Mouse (Mus musculus) central nervous system, embryonic 18 days (tissue): Measurements from ENCODE around the gene Gpcpd1. TPM values are rescaled to one million over a fixed set of nuclear protein-coding genes. Genes with fewer than 3 reads are reported as not detected.

Experiments
- polyA plus RNA-seq: library from polyadenylated mRNA; depleted of rRNA; stranded (reverse); fragments of >200 nt; gene quantifications from 2 replicates; pipeline ENCODE4 v1.2.3, GENCODE M21; 2012; rRNA removed

The Gpcpd1 gene
- 57.2 and 64.2 TPM in 2 replicates for polyA plus RNA-seq

GRCm38 (mm10) chr2:132587240-132587779 is at the start of gene Gpcpd1:
Gene Gpcpd1, minus strand, starts transcription at chr2:132587729.

Other genes with a start within 250 kb of the Gpcpd1 start
- 5.1 and 5.4 TPM in 2 replicates for gene Prokr2, start 202.3 kb downstream of the Gpcpd1 start, polyA plus RNA-seq
- gene Shld1, start 99.2 kb upstream of the Gpcpd1 start, polyA plus RNA-seq, result 20.7 and 21.2 TPM in 2 replicates
- gene Chgb, start 193.5 kb upstream of the Gpcpd1 start, polyA plus RNA-seq, result 48.9 and 53.0 TPM in 2 replicates
- 26.2 and 28.2 TPM in 2 replicates for gene Trmt6, start 228.3 kb upstream of the Gpcpd1 start, polyA plus RNA-seq
- 4.2 and 5.0 TPM in 2 replicates for gene Mcm8, start 228.4 kb upstream of the Gpcpd1 start, polyA plus RNA-seq